Mouse (Mus musculus) CH12.LX (cell line): Measurements from ENCODE around the gene Pdzrn4. TPM values are rescaled to one million over a fixed set of nuclear protein-coding genes. Genes with fewer than 3 reads are reported as not detected.

Experiments
- DNase-seq: peaks from one replicate; pipeline ENCODE4 v3.0.0-alpha.2; 2013; ENCODE audit errors: extremely low read depth
- H3K27ac ChIP-seq: 2 replicates; pipeline ENCODE4 v1.5.1; 2012; ENCODE audit warnings: low read depth, mild to moderate bottlenecking, control low read depth, moderate library complexity; ENCODE audit not compliant: insufficient read depth
- H3K27me3 ChIP-seq: replicated peaks from 2 replicates; pipeline ENCODE3; 2012; ENCODE audit warnings: inconsistent platforms
- H3K36me3 ChIP-seq, 2 experiments: replicated peaks in 1 of 2; 2 replicates each; pipeline versions ENCODE3 to v1.6.1; 2012; ENCODE audit warnings: inconsistent platforms in 1 of 2, low read length in 1 of 2, mild to moderate bottlenecking in 1 of 2, mixed read lengths in 1 of 2, moderate library complexity in 1 of 2; ENCODE audit not compliant: control insufficient read depth in 1 of 2, insufficient read depth in 1 of 2
- H3K4me1 ChIP-seq, 2 experiments: 2 replicates each; pipeline ENCODE4 v1.6.1; 2012; ENCODE audit warnings: inconsistent platforms in 1 of 2, moderate library complexity in 1 of 2; ENCODE audit not compliant: insufficient read depth in 2 of 2, control insufficient read depth in 1 of 2
- H3K4me2 ChIP-seq: 2 replicates; pipeline ENCODE4 v1.6.1; 2012; ENCODE audit warnings: low read depth, mild to moderate bottlenecking, control low read depth; ENCODE audit not compliant: poor library complexity, insufficient read depth, severe bottlenecking
- H3K4me3 ChIP-seq, 3 experiments: fragments of 150-350 bp in 1 of 3; sonication (generic) in 1 of 3; replicated peaks in 1 of 3; 2 replicates each; pipeline versions ENCODE3 to v1.5.1; 2011 to 2012; ENCODE audit warnings: low read depth in 2 of 3, low read length in 2 of 3, mild to moderate bottlenecking in 2 of 3, moderate library complexity in 2 of 3, control low read depth in 1 of 3, improper control_type of control experiment in 1 of 3, inconsistent platforms in 1 of 3, mixed read lengths in 1 of 3; ENCODE audit not compliant: poor library complexity in 1 of 3
- H3K79me2 ChIP-seq: replicated peaks from 2 replicates; pipeline ENCODE4 v1.6.1; 2012; ENCODE audit warnings: mild to moderate bottlenecking, moderate library complexity; ENCODE audit not compliant: control insufficient read depth, poor library complexity, insufficient read depth, severe bottlenecking; ENCODE audit errors: extremely low read depth
- H3K9ac ChIP-seq: 2 replicates; pipeline ENCODE4 v1.6.1; 2012; ENCODE audit warnings: low read depth, mild to moderate bottlenecking, control low read depth, moderate library complexity; ENCODE audit not compliant: insufficient read depth
- H3K9me3 ChIP-seq: replicated peaks from 2 replicates; pipeline ENCODE3; 2012; ENCODE audit warnings: low read length, inconsistent platforms, mixed read lengths
- CHD1 ChIP-seq: IDR thresholded peaks from 2 replicates; pipeline ENCODE4 v1.6.1; 2012; ENCODE audit warnings: low read depth, low read length, improper control_type of control experiment, inconsistent platforms
- MAFK ChIP-seq: IDR thresholded peaks from 2 replicates; pipeline ENCODE4 v1.6.1; 2011; ENCODE audit warnings: low read length, improper control_type of control experiment; ENCODE audit not compliant: insufficient replicate concordance
- MEF2A ChIP-seq: IDR thresholded peaks from 2 replicates; pipeline ENCODE4 v1.6.1; 2014; ENCODE audit warnings: low read depth, mild to moderate bottlenecking, inconsistent platforms, low read length, improper control_type of control experiment, borderline replicate concordance
- MXI1 ChIP-seq: IDR thresholded peaks from 2 replicates; pipeline ENCODE4 v1.6.1; 2011; ENCODE audit warnings: mild to moderate bottlenecking, low read depth, low read length, improper control_type of control experiment
- MYC ChIP-seq: IDR thresholded peaks from 2 replicates; pipeline ENCODE4 v1.6.1; 2011; ENCODE audit warnings: low read depth, mild to moderate bottlenecking, improper control_type of control experiment, low read length
- PAX5 ChIP-seq: IDR thresholded peaks from 2 replicates; pipeline ENCODE4 v1.6.1; 2012; ENCODE audit warnings: low read length, inconsistent platforms, mixed read lengths
- POLR2AphosphoS2 ChIP-seq: IDR thresholded peaks from 2 replicates; pipeline ENCODE4 v1.6.1; 2011; ENCODE audit warnings: low read depth, low read length, improper control_type of control experiment
- RAD21 ChIP-seq: IDR thresholded peaks from 2 replicates; pipeline ENCODE4 v1.6.1; 2011; ENCODE audit warnings: low read depth, mild to moderate bottlenecking, low read length, improper control_type of control experiment, moderate library complexity
- SMC3 ChIP-seq: IDR thresholded peaks from 2 replicates; pipeline ENCODE4 v1.6.1; 2011; ENCODE audit warnings: low read depth, low read length, improper control_type of control experiment
- ZC3H11A ChIP-seq: IDR thresholded peaks from 2 replicates; pipeline ENCODE4 v1.6.1; 2012; ENCODE audit warnings: low read depth, mild to moderate bottlenecking, inconsistent platforms, low read length, improper control_type of control experiment
- ZKSCAN1 ChIP-seq: IDR thresholded peaks from 2 replicates; pipeline ENCODE4 v1.6.1; 2012; ENCODE audit warnings: low read depth, inconsistent platforms, low read length, improper control_type of control experiment, borderline replicate concordance
- dilution Hi-C: fragments of 300-500 bp; cut with MboI; formaldehyde crosslinking; loops from 2 replicates; pipeline ENCODE4 v1.14.3; 2020; ENCODE audit warnings: low sequenced_read_pairs; ENCODE audit not compliant: extremely low pct_unique_long_range_greater_than_20kb, extremely low pct_ligation_motif_present
- in situ Hi-C: fragments of 300-500 bp; cut with MboI; formaldehyde crosslinking; loops from 3 replicates; pipeline ENCODE4 v1.14.3; 2019; ENCODE audit warnings: low sequenced_read_pairs, low pct_ligation_motif_present, low pct_unique_long_range_greater_than_20kb, mixed read lengths
- polyA plus RNA-seq: library from polyadenylated mRNA; unstranded; fragments of >175 nt; gene quantifications from 2 replicates; pipeline ENCODE4 v1.2.1, GENCODE M21; 2012; ENCODE audit warnings: low read depth; ENCODE audit not compliant: insufficient read length
- total RNA-seq, 2 experiments: library from RNA; depleted of rRNA; stranded (reverse); fragments of 300-350 nt in 1 of 2; fragments of >200 nt in 1 of 2; gene quantifications; 2 replicates each; pipeline ENCODE4 v1.2.3; 2012 to 2014

Pdzrn4 gene
- total and polyA plus RNA-seq, 3 experiments = not detected

- DNase-seq = no peak
- dilution Hi-C loops = no loop called here
- H3K79me2 ChIP-seq = no peaks in the 10 kb centered on the region
- H3K4me1 ChIP-seq = no peaks in the 10 kb centered on the region
- H3K9ac ChIP-seq = no peak overlapping the region
- in situ Hi-C loops = no loop called here
- no peaks in the 10 kb centered on the region for H3K27me3 ChIP-seq
- H3K4me2 ChIP-seq = no peak overlapping the region
- no peak overlapping the region for H3K4me3 ChIP-seq
- no peaks in the 10 kb centered on the region for H3K36me3 ChIP-seq
- H3K27ac ChIP-seq = no peak overlapping the region
- H3K9me3 ChIP-seq = peaks cover 57% of the 10 kb centered on the region
- TF ChIP-seq MXI1 = no peak
These were observed 124.1 kb downstream of the Pdzrn4 start for GRCm38 (mm10) chr15:92520677-92521225.

GRCm38 (mm10) chr15:92521686-92522085 lies 125.0 kb downstream of the Pdzrn4 start:
- H3K9ac ChIP-seq = no peak overlapping the region
- TF ChIP-seq MXI1 (no peak), RAD21 (no peak), MAFK (no peak), MEF2A (no peak)
- H3K9me3 ChIP-seq = peaks cover 58% of the 10 kb centered on the region
- in situ Hi-C loops = no loop called here
- no peaks in the 10 kb centered on the region for H3K79me2 ChIP-seq
- DNase-seq = no peak
- no peak overlapping the region for H3K4me3 ChIP-seq
- no peak overlapping the region for H3K27ac ChIP-seq
- no peaks in the 10 kb centered on the region for H3K36me3 ChIP-seq
- dilution Hi-C loops = no loop called here
- H3K4me2 ChIP-seq = no peak overlapping the region
- H3K4me1 ChIP-seq = no peaks in the 10 kb centered on the region
- H3K27me3 ChIP-seq = no peaks in the 10 kb centered on the region

GRCm38 (mm10) chr15:92524917-92525316 lies 128.2 kb downstream of the Pdzrn4 start:
- Histone ChIP-seq H3K27ac (no peak overlapping the region), H3K4me3 (no peak overlapping the region), H3K4me2 (no peak overlapping the region), H3K79me2 (no peaks in the 10 kb centered on the region), H3K9me3 (peaks cover 50% of the 10 kb centered on the region), H3K36me3 (no peaks in the 10 kb centered on the region), H3K27me3 (no peaks in the 10 kb centered on the region), H3K4me1 (no peaks in the 10 kb centered on the region), H3K9ac (no peak overlapping the region)
- no peak for DNase-seq
- dilution Hi-C loops = no loop called here
- TF ChIP-seq MYC (no peak), ZKSCAN1 (no peak), CHD1 (no peak), ZC3H11A (no peak), POLR2AphosphoS2 (no peak), SMC3 (no peak), PAX5 (no peak)
- in situ Hi-C loops = no loop called here
